ENCODE assay signal across 8 mouse cellular contexts in the genomic region with DNA sequence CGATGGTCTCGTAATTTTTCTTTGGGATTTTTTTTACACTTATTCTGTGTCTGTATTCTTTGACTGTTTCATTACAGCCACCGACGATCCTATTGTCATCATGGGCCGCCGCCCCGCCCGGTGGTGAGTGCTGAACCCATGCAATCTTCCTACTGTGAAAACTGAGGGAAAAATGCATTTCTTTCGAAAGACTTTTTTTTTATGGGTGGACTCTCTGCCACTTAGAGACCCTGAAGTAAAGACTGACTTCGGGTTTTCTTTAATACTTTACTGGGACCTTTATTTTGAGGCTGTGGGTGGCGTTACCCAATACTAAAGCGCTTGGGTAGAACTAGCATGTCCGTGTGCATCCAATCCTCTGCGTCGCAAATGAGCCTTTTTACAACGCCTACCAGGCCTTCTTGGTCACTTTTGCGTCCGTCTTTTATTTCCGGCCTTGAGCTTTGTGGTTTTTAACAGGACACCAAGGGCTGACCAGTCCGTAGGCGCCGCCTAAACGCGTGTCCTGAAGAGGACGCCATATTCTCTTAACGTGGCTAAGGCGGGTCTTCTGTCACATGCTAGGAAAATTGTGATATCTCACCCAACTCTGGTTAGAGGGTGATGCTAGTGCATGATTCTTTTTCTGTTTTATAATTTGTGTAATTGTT. TPM values are rescaled to one million over a fixed set of nuclear protein-coding genes. Genes with fewer than 3 reads are reported as not detected.
DNase-seq lines count a peak whose midpoint lies in the region; ATAC-seq and TF ChIP-seq lines count a peak whose summit lies in the region.

No protein-coding gene starts in this region.

- ATAC-seq in forebrain, embryonic 12.5 days (ENCODE audit: low FRiP score) = peak; percentile 0; the same call in 1 of the 2 replicates
- no peak for ATAC-seq in hindbrain, postnatal 0 days
- no peak for ATAC-seq in liver, embryonic 14.5 days (ENCODE audit: insufficient read depth)

- no peak for TF ChIP-seq EP300 in liver, embryonic 14.5 days (IDR thresholded peaks at IDR 0.05; ENCODE audit: low read depth)

- H3K36me3 ChIP-seq in forebrain, embryonic 12.5 days (replicated peaks) = peaks cover 5% of the 10 kb centered on the region
- H3K36me3 ChIP-seq in hindbrain, postnatal 0 days (ENCODE audit: insufficient read depth, low read length) = no peaks in the 10 kb centered on the region
- peaks cover 10% of the 10 kb centered on the region; the same call in 1 of the 2 replicates for H3K36me3 ChIP-seq in liver, embryonic 14.5 days (replicated peaks; ENCODE audit: control insufficient read depth, insufficient read depth, low read depth)

- no peaks in the 10 kb centered on the region for H3K27me3 ChIP-seq in forebrain, embryonic 12.5 days
- no peaks in the 10 kb centered on the region for H3K27me3 ChIP-seq in hindbrain, postnatal 0 days (ENCODE audit: insufficient read depth, low read length)
- H3K27me3 ChIP-seq in liver, embryonic 14.5 days (ENCODE audit: control insufficient read depth, insufficient read depth, low read length) = no peaks in the 10 kb centered on the region

- WGBS in forebrain, embryonic 12.5 days = 17% methylated on average over 27 of the region's 27 CpGs
- 32% methylated on average over 27 of the region's 27 CpGs for WGBS in hindbrain, postnatal 0 days
- WGBS in liver, embryonic 14.5 days (ENCODE audit: insufficient replicate concordance) = 11% methylated on average over 27 of the region's 27 CpGs

- H3K27ac ChIP-seq in forebrain, embryonic 12.5 days = peak overlapping the region; percentile 61
- peak overlapping the region; percentile 66 for H3K27ac ChIP-seq in hindbrain, postnatal 0 days
- peak overlapping the region; percentile 62 for H3K27ac ChIP-seq in liver, embryonic 14.5 days

- no peaks in the 10 kb centered on the region for H3K9me3 ChIP-seq in forebrain, embryonic 12.5 days
- no peaks in the 10 kb centered on the region for H3K9me3 ChIP-seq in hindbrain, postnatal 0 days (ENCODE audit: low read length)
- no peaks in the 10 kb centered on the region for H3K9me3 ChIP-seq in liver, embryonic 14.5 days (ENCODE audit: control insufficient read depth, low read length)

- H3K4me1 ChIP-seq in forebrain, embryonic 12.5 days = peaks cover 5% of the 10 kb centered on the region; the same call in 1 of the 2 replicates
- no peaks in the 10 kb centered on the region for H3K4me1 ChIP-seq in hindbrain, postnatal 0 days (ENCODE audit: insufficient read depth, low read length)
- H3K4me1 ChIP-seq in liver, embryonic 14.5 days (replicated peaks; ENCODE audit: control insufficient read depth in 2 of 2, insufficient read depth in 2 of 2, low read length in 1 of 2) = peaks cover 3 to 7% of the 10 kb centered on the region in 2 experiments; a peak in 3 of 4 replicates

- peak overlapping the region; percentile 57 for H3K4me3 ChIP-seq in forebrain, embryonic 12.5 days (replicated peaks)
- H3K4me3 ChIP-seq in hindbrain, postnatal 0 days (ENCODE audit: low read length) = peak overlapping the region; percentile 53
- H3K4me3 ChIP-seq in liver, embryonic 14.5 days (ENCODE audit: insufficient read depth in 1 of 2, low read depth in 2 of 2, low read length in 2 of 2) = peak overlapping the region; percentile 72 to 99

- no peak for TF ChIP-seq CTCF in hindbrain, postnatal 0 days (IDR thresholded peaks at IDR 0.05; ENCODE audit: low read depth)
- TF ChIP-seq CTCF in liver, embryonic 14.5 days (IDR thresholded peaks at IDR 0.05; ENCODE audit: low read depth) = no peak

- intact Hi-C loops in heart, postnatal 25 days (cut with DNase I) = no loop called here

- peak; percentile 37 to 45 for DNase-seq in heart, adult 18-20 months
- no peak for DNase-seq in heart, postnatal 25 days (ENCODE audit: low spot score)
- DNase-seq in ZHBTc4 (ENCODE audit: low read depth, low spot score) = peak; percentile 40
- DNase-seq in hindbrain, postnatal 0 days (ENCODE audit: low spot score) = peak; percentile 61
- DNase-seq in liver, embryonic 14.5 days (ENCODE audit: low read depth in 3 of 3, low spot score in 3 of 3) = no peak
- peak; percentile 25 for DNase-seq in neural tube, embryonic 10.5 days (ENCODE audit: extremely low spot score, low spot score)
- no peak for DNase-seq in frontal cortex, adult 2 months (ENCODE audit: extremely low spot score in 1 of 2, low spot score in 1 of 2)

- H3K4me2 ChIP-seq in forebrain, embryonic 12.5 days = peak overlapping the region; percentile 57
- peak overlapping the region; percentile 57 for H3K4me2 ChIP-seq in hindbrain, postnatal 0 days (ENCODE audit: low read depth, low read length)
- peak overlapping the region; percentile 72 for H3K4me2 ChIP-seq in liver, embryonic 14.5 days (ENCODE audit: low read depth)

- peak overlapping the region; percentile 73 for H3K9ac ChIP-seq in forebrain, embryonic 12.5 days
- peak overlapping the region; percentile 63 for H3K9ac ChIP-seq in hindbrain, postnatal 0 days (replicated peaks; ENCODE audit: low read length)
- H3K9ac ChIP-seq in liver, embryonic 14.5 days (replicated peaks) = peak overlapping the region; percentile 88

RNA-seq across cellular contexts. Expression of gene Rpl10, which starts 0.4 kb away (rescaled TPM):
- total RNA-seq in heart, adult 18-20 months (2021) = 100 to 1,000 TPM; 240 to 275 TPM
- 100 to 1,000 TPM; 217 to 221 TPM for total RNA-seq in heart, postnatal 25 days (2021)
- polyA plus RNA-seq in forebrain, embryonic 12.5 days (2016; fragmentation: Nextera tagmentation; extraction: Ambion mirVana) = 555 and 564 TPM in 2 replicates
- 1,531 and 1,618 TPM in 2 replicates for total RNA-seq in hindbrain, postnatal 0 days (2014; rRNA removed)
- polyA plus RNA-seq in hindbrain, postnatal 0 days (2015; fragmentation: Nextera tagmentation; extraction: Ambion mirVana) = 375 and 384 TPM in 2 replicates
- 942 and 1,216 TPM in 2 replicates for polyA plus RNA-seq in liver, embryonic 14.5 days (2012; rRNA removed)
- polyA plus RNA-seq in liver, embryonic 14.5 days (2014; fragmentation: Nextera tagmentation; extraction: Ambion mirVana) = 522 and 532 TPM in 2 replicates
- polyA plus RNA-seq in frontal cortex, adult 2 months (2012; rRNA removed) = 698 and 796 TPM in 2 replicates

RNA-seq across cellular contexts. Expression of gene Taz, which starts 10.7 kb away (rescaled TPM):
- total RNA-seq in heart, adult 18-20 months (2021) = 10 to 100 TPM; 45.4 to 47.6 TPM
- 10 to 100 TPM; 42.1 to 45.2 TPM for total RNA-seq in heart, postnatal 25 days (2021)
- 81.6 and 84.3 TPM in 2 replicates for polyA plus RNA-seq in forebrain, embryonic 12.5 days (2016; fragmentation: Nextera tagmentation; extraction: Ambion mirVana)
- 51.5 and 81.2 TPM in 2 replicates for total RNA-seq in hindbrain, postnatal 0 days (2014; rRNA removed)
- polyA plus RNA-seq in hindbrain, postnatal 0 days (2015; fragmentation: Nextera tagmentation; extraction: Ambion mirVana) = 66.0 and 79.0 TPM in 2 replicates
- polyA plus RNA-seq in liver, embryonic 14.5 days (2012; rRNA removed) = 16.1 and 18.7 TPM in 2 replicates
- polyA plus RNA-seq in liver, embryonic 14.5 days (2014; fragmentation: Nextera tagmentation; extraction: Ambion mirVana) = 18.7 and 21.6 TPM in 2 replicates
- polyA plus RNA-seq in frontal cortex, adult 2 months (2012; rRNA removed) = 95.1 and 109 TPM in 2 replicates

RNA-seq across cellular contexts. Expression of gene Dnase1l1, which starts 11.1 kb away (rescaled TPM):
- 10 to 100 TPM; 17.7 to 23.5 TPM for total RNA-seq in heart, adult 18-20 months (2021)
- total RNA-seq in heart, postnatal 25 days (2021) = 10 to 100 TPM; 13.2 to 17.5 TPM
- polyA plus RNA-seq in forebrain, embryonic 12.5 days (2016; fragmentation: Nextera tagmentation; extraction: Ambion mirVana) = 5.0 TPM in 2 replicates
- 3.5 and 3.6 TPM in 2 replicates for total RNA-seq in hindbrain, postnatal 0 days (2014; rRNA removed)
- 4.1 and 4.3 TPM in 2 replicates for polyA plus RNA-seq in hindbrain, postnatal 0 days (2015; fragmentation: Nextera tagmentation; extraction: Ambion mirVana)
- polyA plus RNA-seq in liver, embryonic 14.5 days (2012; rRNA removed) = 19.5 and 22.6 TPM in 2 replicates
- 20.9 and 23.8 TPM in 2 replicates for polyA plus RNA-seq in liver, embryonic 14.5 days (2014; fragmentation: Nextera tagmentation; extraction: Ambion mirVana)
- polyA plus RNA-seq in frontal cortex, adult 2 months (2012; rRNA removed) = 3.7 and 4.8 TPM in 2 replicates

RNA-seq across cellular contexts. Expression of gene Emd, which starts 16.5 kb away (rescaled TPM):
- total RNA-seq in heart, adult 18-20 months (2021) = 10 to 100 TPM; 31.0 to 35.2 TPM
- total RNA-seq in heart, postnatal 25 days (2021) = 10 to 100 TPM; 30.5 to 33.6 TPM
- polyA plus RNA-seq in forebrain, embryonic 12.5 days (2016; fragmentation: Nextera tagmentation; extraction: Ambion mirVana) = 20.5 and 23.5 TPM in 2 replicates
- 55.4 and 66.3 TPM in 2 replicates for total RNA-seq in hindbrain, postnatal 0 days (2014; rRNA removed)
- 15.6 and 18.2 TPM in 2 replicates for polyA plus RNA-seq in hindbrain, postnatal 0 days (2015; fragmentation: Nextera tagmentation; extraction: Ambion mirVana)
- polyA plus RNA-seq in liver, embryonic 14.5 days (2012; rRNA removed) = 27.3 and 43.6 TPM in 2 replicates
- 9.4 and 11.1 TPM in 2 replicates for polyA plus RNA-seq in liver, embryonic 14.5 days (2014; fragmentation: Nextera tagmentation; extraction: Ambion mirVana)
- 45.2 and 45.8 TPM in 2 replicates for polyA plus RNA-seq in frontal cortex, adult 2 months (2012; rRNA removed)

RNA-seq across cellular contexts. Expression of gene Flna, which starts 21.4 kb away (rescaled TPM):
- 10 to 100 TPM; 85.9 to 91.8 TPM for total RNA-seq in heart, adult 18-20 months (2021)
- total RNA-seq in heart, postnatal 25 days (2021) = 100 to 1,000 TPM in 1 of 2 experiments, 10 to 100 TPM in 1; 91.7 to 120 TPM
- 198 and 216 TPM in 2 replicates for polyA plus RNA-seq in forebrain, embryonic 12.5 days (2016; fragmentation: Nextera tagmentation; extraction: Ambion mirVana)
- 276 and 324 TPM in 2 replicates for total RNA-seq in hindbrain, postnatal 0 days (2014; rRNA removed)
- 57.2 and 58.6 TPM in 2 replicates for polyA plus RNA-seq in hindbrain, postnatal 0 days (2015; fragmentation: Nextera tagmentation; extraction: Ambion mirVana)
- polyA plus RNA-seq in liver, embryonic 14.5 days (2012; rRNA removed) = 56.3 and 69.6 TPM in 2 replicates
- 36.6 and 39.2 TPM in 2 replicates for polyA plus RNA-seq in liver, embryonic 14.5 days (2014; fragmentation: Nextera tagmentation; extraction: Ambion mirVana)
- 131 and 166 TPM in 2 replicates for polyA plus RNA-seq in frontal cortex, adult 2 months (2012; rRNA removed)

Comparison
In these comparisons a context has a peak if more than half of its experiments do, and no peak if none do; other contexts are left out.
1. DNase-seq: peak in heart, adult 18-20 months (2 of 2), ZHBTc4 (single experiment), hindbrain, postnatal 0 days (single experiment) and neural tube, embryonic 10.5 days (single experiment); none in heart, postnatal 25 days (single experiment), liver, embryonic 14.5 days (0 of 3) and frontal cortex, adult 2 months (0 of 2).
2. Peak in every context shown above with its lines, with median percentiles within 50 percentile points of each other: H3K27ac ChIP-seq, H3K4me2 ChIP-seq, H3K4me3 ChIP-seq and H3K9ac ChIP-seq.